Mouse (Mus musculus) heart, postnatal 25 days (tissue): ENCODE measurements around the gene Grik3. TPM values are rescaled to one million over a fixed set of nuclear protein-coding genes. Genes with fewer than 3 reads are reported as not detected.
"Not testable (repeated sequence)": the region's sequence is repeated elsewhere in the genome, so short reads cannot be mapped to it uniquely, and the experiment has no call there.

ENCODE experiments used
- DNase-seq: peaks from one replicate; pipeline ENCODE4 v3.0.0; 2022; ENCODE audit warnings: low spot score
- intact Hi-C: fragments of 180-260 bp; cut with DNase I; formaldehyde crosslinking; loops from one replicate; pipeline ENCODE4 v1.15.1; 2025
- total RNA-seq, 2 experiments: library from RNA; stranded (reverse); gene quantifications; 2 replicates each; pipeline ENCODE4 v1.2.3; 2021

The Grik3 gene
- total RNA-seq, 2 experiments from 2014 or later: 0.11 to 0.13 TPM

DNA sequence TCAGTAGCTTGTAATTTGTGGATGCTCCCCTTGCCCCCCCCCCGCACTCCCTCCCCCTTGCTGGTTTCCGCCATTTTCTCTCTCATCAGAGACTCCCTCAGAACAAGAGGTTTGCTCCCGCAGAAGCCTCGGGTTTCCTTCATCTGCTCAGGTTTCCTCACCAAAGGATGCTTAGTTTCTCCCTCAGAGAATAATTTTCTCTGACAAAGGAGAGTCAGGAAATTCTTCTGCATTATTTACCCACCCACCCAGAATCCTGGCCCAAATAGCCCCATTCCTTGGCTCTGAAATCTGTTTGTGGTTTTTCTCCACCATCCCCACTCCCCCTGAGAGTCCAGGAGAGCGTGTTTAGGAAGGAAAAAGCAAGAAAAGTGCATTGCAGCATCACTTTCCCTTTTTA lies 89.8 kb downstream of the Grik3 start:
- intact Hi-C loops: no loop called here
- no peak for DNase-seq

DNA sequence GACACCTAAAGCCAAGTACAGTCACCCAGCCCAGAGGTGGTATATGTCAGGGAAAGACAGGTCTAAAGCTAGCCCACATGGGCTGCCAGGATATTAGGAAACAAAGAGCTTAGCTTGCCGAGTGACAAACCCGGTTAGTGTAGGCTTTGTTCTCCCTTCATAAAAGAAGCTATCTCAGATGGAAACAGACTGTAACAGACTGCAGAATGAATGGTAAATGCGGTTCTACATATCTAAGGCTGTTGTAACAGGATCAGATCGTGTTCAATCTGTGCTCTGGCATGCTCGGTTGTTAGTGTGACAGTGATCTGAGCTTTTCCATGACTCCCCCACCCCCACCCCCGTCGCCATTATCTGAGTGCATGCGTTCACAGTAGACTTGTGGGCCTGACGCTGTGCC lies 92.8 kb downstream of the Grik3 start:
- intact Hi-C loops: no loop called here
- DNase-seq: no peak

DNA sequence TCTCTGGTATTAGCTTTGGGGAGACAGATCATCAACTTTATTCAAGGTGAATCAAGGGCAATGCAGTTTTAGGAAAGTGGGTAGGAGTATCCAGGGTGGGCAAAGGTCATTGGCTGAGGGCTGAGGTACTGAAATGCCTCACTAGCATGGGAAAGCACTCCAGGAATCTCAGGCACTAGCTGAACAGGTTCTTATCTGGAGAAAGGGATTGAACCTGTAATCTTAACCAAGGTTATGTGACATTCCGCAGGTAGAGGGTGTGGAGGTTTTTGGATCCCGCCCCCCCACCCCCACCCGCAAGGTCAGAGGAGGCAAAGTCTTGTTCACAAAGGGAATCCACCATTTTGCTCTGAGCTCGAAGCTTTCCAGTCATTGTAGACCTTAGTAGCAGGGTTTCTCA lies 93.4 kb downstream of the Grik3 start:
- intact Hi-C loops: no loop called here
- DNase-seq: no peak

DNA sequence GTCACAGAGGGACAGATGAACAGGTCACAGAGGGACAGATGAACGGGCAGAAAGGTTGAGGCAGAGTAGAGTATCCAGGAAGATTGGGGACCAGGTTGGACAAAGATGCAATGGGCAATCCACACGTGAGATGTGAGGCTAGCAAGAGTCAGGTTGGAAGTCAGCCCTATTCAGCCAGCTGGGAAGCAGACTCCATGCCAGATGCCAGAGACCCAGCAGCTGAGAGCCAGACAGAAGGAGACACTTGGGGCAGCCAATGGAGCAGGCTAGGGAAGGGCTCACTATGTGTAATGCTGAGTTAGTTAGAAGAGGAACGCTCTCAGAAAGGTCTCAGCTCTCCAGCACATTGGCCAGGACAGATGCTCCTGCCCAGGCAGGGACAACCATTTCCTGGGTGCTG lies 94.2 kb downstream of the Grik3 start:
- no peak for DNase-seq
- intact Hi-C loops: no loop called here

DNA sequence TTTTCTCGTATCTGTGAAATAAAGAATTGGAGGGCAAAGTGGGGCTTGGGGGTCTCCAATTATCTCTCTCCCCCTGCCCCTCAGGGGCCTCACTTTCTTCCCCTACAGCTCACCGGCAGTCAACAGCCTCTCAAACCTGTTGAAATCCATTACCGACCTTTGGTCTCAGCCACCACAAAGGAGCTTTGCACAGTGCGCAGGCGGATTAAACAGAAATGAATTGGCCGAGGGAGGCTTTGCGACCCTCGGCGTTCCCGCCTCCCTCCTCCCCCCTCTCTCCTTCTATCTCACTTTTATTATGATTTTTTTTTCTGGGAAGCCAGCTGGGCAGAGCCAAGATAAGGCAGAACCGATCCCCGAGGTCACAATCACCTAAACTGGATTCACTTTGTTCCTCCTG lies 97.1 kb downstream of the Grik3 start:
- intact Hi-C loops: no loop called here

DNA sequence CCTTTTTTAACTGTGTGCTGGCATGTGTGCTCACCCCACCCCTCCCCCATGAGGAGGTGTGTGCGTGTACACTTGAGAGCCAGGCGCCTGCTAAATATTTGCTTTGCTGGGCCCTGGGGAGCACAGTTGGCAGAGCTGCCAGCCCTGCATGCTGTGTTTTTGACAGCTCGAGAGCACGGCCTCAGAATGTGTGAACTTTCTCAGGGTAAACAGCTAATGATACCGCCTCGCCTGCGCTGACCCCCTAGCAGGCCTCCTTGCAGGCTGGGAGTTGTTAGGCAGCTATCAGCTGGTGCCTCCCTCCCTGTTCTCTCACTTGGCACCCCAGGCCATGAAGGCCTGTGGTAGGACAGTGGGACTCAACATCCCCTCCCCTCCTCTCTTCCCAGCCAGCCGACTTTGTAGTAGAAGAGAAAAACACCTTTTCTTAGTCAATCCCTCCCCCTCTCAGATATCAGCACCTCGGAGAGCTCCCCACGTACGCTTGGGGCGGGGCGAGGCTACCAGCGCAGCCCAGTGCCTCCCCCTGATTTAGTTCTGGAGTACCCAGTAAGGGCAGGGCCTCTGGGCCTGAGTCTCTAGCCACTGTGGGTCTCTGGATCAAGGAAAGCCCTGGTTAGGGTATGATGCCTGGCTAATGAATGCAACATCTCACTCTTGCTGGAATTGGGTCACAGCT lies 99.9 kb downstream of the Grik3 start:
- intact Hi-C loops: no loop called here
- no peak for DNase-seq

More for the DNA sequence above, 97.1 kb downstream of the Grik3 start:
- no peak for DNase-seq

DNA sequence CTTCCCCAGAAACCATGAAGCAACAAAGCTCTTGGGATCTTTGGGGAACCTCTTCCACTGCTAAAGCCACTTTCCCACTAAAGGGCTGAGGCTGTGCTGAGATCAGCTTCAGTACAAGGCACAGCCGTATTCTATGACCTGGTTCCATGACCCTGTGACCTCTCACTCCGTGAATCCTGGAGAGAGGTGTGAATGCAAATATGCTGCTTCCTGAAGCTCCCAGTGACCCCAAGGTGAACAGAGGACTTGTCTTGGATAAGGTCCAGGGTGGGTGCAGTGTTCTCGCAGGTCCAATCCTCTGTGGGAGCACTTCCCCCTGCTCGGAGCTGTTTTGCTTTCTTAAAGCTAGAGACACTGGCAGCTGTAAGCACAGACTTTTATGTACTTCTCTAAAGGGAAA lies 102.2 kb downstream of the Grik3 start:
- intact Hi-C loops: no loop called here
- DNase-seq: no peak

DNA sequence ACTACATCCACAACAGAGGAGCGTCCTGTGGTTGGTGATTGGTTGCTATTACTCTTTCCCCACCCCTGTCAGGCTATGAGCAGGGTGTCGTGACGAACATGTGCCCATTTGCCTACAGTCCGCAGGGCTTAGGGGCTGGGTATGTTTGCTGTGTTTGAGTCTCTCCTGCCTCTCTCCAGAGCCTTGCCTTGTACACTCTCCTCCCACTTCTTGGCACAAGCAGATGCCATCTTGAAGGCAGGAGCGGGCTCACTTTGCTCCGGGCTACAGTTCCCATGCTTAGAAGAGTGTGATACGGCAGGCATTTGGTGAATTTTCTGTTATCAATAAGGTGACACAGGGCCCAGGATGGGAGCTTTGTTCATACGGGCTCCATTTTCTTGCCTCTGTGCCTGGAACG lies 104.5 kb downstream of the Grik3 start:
- intact Hi-C loops: no loop called here
- no peak for DNase-seq

DNA sequence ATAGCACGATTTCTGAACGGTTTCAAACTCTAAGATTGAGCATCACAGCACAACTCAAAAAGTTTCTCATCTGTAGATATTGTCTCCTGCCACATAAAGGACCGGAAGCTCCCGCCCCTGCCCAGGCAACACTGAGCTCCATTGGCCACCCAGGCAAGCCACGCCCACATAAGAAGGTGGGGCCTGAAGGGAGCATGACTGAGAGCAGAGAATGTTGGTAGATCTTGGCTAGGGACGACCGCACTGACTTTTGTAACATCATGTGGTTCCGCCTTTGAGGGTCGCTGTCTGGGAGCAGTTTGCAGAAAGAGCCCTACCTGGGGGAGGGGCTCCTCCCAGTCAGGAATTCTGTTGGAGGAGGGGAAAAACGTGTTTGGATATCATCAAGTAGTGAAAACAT lies 108.2 kb downstream of the Grik3 start:
- no peak for DNase-seq
- intact Hi-C loops: no loop called here

DNA sequence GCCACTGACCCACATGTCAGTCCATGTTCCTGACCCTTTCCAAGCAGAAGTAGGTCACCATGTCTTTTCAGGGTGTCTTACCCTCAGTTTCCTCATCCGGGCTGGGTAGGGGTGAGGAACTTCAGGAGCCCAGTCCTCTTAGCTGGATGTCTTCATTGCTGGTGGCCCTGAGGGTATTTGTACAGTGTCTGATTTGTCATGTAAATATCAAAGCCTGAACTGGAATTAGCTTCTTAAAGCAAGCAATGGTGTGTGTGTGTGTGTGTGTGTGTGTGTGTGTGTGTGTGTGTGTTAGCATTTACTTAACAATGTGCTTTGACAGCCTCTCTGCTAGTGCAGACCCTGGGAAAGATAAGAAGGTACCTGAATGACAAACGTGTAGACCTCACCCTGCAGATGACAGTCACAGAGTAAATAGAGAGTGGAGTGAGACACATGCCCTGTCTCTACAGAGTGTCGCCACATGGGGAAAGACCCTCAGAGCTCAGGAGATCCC lies 109.1 kb downstream of the Grik3 start:
- DNase-seq: no peak
- intact Hi-C loops: no loop called here

DNA sequence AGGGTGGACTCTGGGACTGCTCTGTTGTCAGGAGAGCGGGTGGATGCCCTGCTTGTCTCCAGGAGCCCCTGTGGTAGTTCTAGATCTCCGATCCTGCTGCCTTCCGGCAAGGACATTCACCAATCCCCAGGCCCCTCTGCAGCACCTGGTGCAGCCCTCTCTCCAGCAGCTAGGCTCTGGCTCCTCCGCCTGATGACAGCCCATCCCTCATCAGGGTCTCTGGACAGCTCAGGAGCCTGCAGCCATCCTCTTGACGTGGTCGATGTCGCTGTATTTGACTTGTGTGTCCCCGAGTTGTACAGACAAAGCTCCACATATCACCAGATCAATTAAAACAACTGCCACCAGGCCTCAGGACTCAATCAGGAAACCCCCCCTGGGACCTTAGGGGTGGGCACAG lies 110.1 kb downstream of the Grik3 start:
- intact Hi-C loops: no loop called here
- no peak for DNase-seq

DNA sequence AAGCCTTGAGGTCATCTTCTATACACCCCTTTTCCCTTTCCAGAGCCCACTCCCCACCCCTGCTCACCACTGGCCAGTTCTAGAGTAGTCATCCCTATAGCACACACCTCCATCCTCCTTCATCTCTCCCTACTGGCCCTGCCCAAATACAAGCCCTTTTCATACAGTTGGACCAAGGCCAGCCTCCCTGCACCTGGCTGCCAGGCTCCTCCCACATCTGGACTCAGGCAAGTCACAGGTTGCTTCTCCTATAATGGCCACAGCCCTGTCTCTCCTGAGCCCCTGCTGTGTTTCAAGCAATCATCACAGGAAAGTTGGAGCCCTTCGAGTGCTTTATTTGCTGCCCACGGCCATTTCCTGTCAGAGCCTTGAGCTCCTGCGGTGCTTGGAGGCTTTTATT lies 110.8 kb downstream of the Grik3 start:
- intact Hi-C loops: no loop called here
- DNase-seq: no peak

DNA sequence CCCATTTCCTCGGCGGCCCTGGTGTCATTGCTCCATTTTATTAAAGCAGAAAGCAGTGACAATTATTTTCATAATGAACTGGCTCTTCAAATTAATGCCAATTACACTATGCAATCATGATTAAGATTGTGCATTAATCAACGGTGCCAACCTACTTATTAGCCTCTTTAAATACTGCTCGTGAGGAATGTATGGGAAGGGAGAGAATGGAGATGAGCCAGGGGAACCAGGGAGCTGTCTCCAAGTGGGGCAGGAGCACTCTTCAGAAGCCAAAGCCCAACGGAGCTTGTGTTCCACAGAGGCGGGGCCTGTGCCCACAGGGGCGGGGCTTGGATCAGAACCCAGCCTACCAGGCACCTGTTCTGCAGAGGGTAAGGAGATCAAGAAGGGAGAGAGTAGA lies 114.0 kb downstream of the Grik3 start:
- intact Hi-C loops: no loop called here
- no peak for DNase-seq

DNA sequence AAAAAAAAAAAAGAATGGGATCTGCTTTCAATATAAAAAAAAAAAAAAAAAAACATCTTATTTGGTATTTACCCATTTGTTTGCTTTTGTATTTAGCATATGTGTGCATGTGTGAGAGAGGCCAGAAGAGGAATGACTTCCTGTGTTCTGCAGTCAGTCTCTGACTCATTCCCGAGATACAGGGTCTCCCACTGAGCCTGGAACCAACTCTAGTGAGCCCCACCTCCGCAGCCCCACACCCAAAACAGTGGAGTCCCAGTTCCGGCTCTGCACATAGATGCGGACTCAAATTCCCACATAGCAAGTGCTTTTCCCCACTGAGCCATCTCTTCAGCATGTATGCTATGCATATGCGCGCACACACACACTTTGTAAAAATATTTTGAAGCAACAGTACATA lies 115.6 kb downstream of the Grik3 start:
- intact Hi-C loops: no loop called here
- no peak for DNase-seq

DNA sequence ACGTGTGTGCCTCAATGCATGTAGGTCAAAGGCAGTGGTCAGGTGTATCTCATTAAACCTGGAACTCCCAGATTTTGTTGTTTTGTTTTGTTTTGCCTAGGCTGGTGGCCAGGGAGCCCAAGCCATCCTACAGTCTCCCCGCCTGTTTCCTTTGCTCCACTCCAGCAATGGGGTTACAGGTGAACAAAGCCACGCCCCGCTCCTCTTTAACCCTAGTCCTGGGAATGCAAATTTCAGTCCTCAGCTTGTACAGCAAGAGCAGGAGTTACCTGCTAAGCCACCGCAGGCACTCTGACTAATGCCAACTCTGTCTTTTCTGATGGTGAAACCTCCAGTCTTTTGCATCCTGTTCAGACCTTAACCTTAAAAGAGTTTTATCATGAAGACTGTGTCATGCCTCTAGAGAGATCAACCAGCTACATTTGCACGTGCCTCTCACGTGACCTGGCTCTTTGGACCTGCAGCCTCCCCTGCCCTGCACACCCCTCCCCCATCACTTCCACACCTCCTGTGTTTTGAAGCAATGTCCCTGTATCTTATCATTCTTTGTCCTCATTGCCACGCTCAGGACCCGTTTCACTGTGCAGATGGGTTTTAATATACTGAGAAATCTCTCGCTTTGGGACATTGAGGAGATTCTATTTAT lies 117.0 kb downstream of the Grik3 start:
- intact Hi-C loops: no loop called here
- DNase-seq: no peak

DNA sequence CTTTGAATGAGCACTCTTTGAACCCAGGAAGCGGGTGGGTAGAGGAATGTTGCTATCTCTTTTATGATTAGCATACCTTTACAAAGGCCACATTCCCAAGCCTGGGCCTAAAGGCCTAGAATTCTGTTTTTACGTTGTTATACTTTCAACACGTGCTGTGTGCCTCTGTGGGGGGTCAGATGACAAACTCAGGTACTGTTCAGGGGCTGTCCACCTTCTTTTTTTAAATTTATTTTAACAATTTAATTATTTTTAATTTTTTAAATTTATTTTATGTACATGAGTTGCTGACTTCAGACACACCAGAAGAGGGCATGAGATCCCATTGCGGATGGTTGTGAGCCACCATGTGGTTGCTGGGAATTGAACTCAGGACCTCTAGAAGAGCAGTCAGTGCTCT lies 118.4 kb downstream of the Grik3 start:
- intact Hi-C loops, DNase-seq: not testable (repeated sequence)

DNA sequence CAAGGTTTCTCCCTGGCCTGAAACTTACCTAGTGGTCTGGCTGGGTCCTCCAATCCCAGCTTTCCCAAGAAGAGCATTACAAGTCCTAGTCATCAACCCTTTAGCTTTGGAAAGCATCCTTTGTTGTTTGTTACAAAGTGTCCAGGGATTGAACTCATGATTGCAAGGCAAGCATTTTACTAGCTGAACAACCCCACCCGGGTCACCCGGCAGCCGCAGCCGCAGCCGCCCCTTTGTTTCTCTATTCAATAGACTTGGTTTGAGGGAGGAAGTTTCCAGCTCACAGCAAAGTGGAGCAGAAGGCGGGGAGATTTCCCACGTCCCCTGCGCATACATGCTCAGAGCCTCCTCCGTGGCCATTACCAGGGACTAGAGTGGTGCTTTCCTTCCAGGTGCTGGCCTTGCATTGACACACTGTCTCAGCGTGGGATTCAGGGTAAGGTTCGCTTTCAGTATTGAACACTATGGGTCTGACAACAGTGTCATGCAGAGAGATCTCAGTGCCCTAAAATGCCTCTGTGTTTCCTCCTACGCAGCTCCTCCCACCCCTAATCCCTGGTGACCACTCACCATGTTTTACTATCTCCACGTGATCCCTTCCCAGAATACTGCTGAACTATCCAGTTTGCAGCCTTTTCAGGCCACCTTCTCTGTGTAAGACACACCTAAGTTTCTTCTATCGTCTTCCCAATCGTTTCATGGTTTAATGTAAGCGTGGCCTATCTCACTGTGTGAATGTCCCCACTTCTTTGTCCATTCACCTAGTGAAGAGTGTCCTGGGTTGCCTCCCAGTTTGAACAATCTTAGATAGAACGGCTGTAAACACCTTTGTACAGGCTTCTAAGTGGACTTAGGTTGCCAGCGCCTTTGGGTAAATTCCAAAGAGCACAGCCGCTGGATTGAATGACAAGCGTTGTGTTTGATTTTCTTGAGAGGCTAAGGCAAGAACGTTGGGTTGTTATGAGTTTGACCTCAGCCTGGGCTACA lies 119.1 kb downstream of the Grik3 start:
- no peak for DNase-seq
- intact Hi-C loops: no loop called here

DNA sequence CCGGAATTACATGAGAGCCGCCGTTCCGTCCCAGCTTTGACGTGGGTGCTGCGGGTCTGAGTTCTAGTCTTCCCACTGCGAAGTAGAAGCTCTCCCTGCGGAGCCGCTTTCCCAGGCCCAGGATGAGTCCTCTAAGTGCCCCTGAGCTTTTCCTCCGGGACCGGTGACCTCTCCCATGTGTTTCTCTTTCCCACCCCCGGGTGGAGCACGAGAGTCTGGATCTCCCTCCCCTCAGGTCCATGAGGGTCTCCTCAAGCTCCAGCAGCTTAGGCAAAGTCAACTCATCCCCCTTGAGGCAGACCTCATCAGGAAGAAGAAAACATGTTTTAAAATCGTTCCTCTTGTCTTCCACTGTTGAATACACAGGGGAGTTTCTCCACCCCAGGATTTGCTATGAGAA lies 127.4 kb downstream of the Grik3 start:
- intact Hi-C loops: no loop called here
- no peak for DNase-seq

DNA sequence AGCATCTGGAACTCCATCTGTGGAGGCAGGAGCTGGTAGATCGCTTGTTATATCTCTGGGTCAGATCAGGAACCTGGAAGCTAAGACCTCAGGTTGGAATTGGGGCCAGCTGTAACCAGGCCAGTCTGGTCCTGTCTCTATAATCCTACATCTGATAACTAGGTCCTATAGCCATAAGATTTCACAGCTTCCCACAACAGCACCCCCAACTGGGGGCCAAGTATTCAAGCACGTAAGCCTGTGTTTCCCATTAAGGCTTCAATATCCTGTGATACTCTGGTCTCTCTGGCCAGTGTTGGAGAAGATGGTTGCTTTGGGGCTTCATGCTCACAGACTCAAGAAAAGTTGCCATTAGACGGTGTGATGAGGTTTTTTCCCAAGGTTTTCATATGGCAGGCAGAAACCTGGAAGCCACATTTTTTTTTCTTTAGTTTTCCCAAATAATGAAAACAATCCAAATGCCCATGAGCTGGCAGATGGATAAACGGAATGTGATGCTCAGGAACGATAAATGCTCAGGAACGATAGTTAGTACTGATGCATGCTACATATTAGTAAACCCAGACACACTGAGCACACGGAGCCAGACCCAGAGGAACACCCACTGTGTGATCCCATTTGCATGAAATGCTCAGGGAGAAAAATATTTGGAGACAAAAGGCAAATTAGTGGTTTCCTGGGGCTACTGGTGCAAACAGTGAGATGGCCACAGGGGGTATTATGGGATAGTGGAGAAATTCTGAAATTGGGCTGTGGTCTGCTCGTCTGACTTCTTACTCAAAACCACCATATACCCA lies 128.2 kb downstream of the Grik3 start:
- DNase-seq: no peak
- intact Hi-C loops: no loop called here
